ENCODE assay signal across 17 mouse cellular contexts in the genomic region with DNA sequence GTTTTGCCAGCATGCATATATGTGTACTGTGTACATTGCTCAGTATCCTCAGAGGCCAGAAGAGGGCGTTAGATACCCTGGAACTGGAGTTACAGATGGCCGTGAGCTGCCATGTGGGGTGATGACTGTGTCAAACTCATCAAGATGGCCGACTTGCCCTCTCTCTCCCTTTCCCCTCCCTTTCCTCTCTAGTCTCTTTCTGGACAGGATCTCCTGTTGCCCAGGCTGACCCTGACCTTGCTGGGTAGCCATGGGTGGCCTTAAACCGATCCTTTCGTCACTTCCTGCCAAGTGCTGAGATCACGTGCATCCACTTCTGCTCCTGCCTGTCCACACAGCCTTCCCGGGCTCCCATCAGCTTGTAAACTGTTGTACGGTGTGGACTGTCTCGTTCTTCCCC. TPM values are rescaled to one million over a fixed set of nuclear protein-coding genes. Genes with fewer than 3 reads are reported as not detected.
DNase-seq lines count a peak whose midpoint lies in the region; ATAC-seq and TF ChIP-seq lines count a peak whose summit lies in the region.
"Had no signal": no experiment of that assay in that cellular context is flagged by ENCODE, and none has a peak within 500 bp of the region (broad histone marks: within the 10 kb centered on the region; RNA-seq: fewer than 3 reads in every experiment).

No protein-coding gene starts in this region.

- H3K4me1 ChIP-seq in intestine, postnatal 0 days (replicated peaks; ENCODE audit: control insufficient read depth, insufficient read depth, low read length): peaks cover 3% of the 10 kb centered on the region
- peaks cover 48% of the 10 kb centered on the region for H3K4me1 ChIP-seq in intestine, embryonic 15.5 days (replicated peaks)
- peaks cover 0 to 14% of the 10 kb centered on the region in 2 experiments; a peak in 3 of 4 replicates for H3K4me1 ChIP-seq in liver, embryonic 14.5 days (replicated peaks; ENCODE audit: control insufficient read depth in 2 of 2, insufficient read depth in 2 of 2, low read length in 1 of 2)
- H3K4me1 ChIP-seq in liver, embryonic 12.5 days: peaks cover 32% of the 10 kb centered on the region
- H3K4me1 ChIP-seq in thymus, adult 2 months (replicated peaks; ENCODE audit: control insufficient read depth, insufficient read depth, low read length): peaks cover 26% of the 10 kb centered on the region

- peak; percentile 56 for TF ChIP-seq CTCF in intestine, postnatal 0 days (IDR thresholded peaks at IDR 0.05; ENCODE audit: low read depth)
- peak; percentile 29 for TF ChIP-seq CTCF in liver, embryonic 14.5 days (IDR thresholded peaks at IDR 0.05; ENCODE audit: low read depth)
- TF ChIP-seq CTCF in thymus, adult 2 months (IDR thresholded peaks at IDR 0.05; ENCODE audit: borderline replicate concordance, control insufficient read depth, extremely low read depth, insufficient read depth, low read length, poor library complexity): no peak

- H3K36me3 ChIP-seq in intestine, postnatal 0 days (ENCODE audit: control insufficient read depth, insufficient read depth): peaks cover 53% of the 10 kb centered on the region
- H3K36me3 ChIP-seq in intestine, embryonic 15.5 days: peaks cover 23% of the 10 kb centered on the region
- H3K36me3 ChIP-seq in liver, embryonic 14.5 days (replicated peaks; ENCODE audit: control insufficient read depth, insufficient read depth, low read depth): no peaks in the 10 kb centered on the region
- H3K36me3 ChIP-seq in liver, embryonic 12.5 days: peaks cover 50% of the 10 kb centered on the region
- peaks cover 57% of the 10 kb centered on the region for H3K36me3 ChIP-seq in thymus, adult 2 months (ENCODE audit: control insufficient read depth, insufficient read depth, low read length)

- 52% methylated on average over 9 of the region's 9 CpGs for whole genome bisulfite sequencing in intestine, postnatal 0 days
- 54% methylated on average over 9 of the region's 9 CpGs for WGBS in intestine, embryonic 15.5 days
- WGBS in liver, embryonic 14.5 days (ENCODE audit: insufficient replicate concordance): 37% methylated on average over 9 of the region's 9 CpGs
- WGBS in liver, embryonic 12.5 days (ENCODE audit: insufficient replicate concordance): 47% methylated on average over 9 of the region's 9 CpGs
- 87% methylated on average over 9 of the region's 9 CpGs for WGBS in thymus, adult 2 months

- no peak for DNase-seq in liver, embryonic 14.5 days (ENCODE audit: low read depth in 3 of 3, low spot score in 3 of 3)
- DNase-seq in R1 (ENCODE audit: low read depth, low spot score): peak; percentile 66
- no peak for DNase-seq in thymus, adult 2 months
- DNase-seq in thymus, postnatal 0 days (ENCODE audit: low spot score): no peak
- DNase-seq: heart, postnatal 36 days; right cerebral cortex, postnatal 14 days had no signal

- H3K4me3 ChIP-seq in intestine, postnatal 0 days (ENCODE audit: low read depth, low read length): no peak overlapping the region
- no peak overlapping the region for H3K4me3 ChIP-seq in intestine, embryonic 15.5 days (replicated peaks)
- no peak overlapping the region for H3K4me3 ChIP-seq in liver, embryonic 14.5 days (ENCODE audit: insufficient read depth in 1 of 2, low read depth in 2 of 2, low read length in 2 of 2)
- H3K4me3 ChIP-seq in liver, embryonic 12.5 days: no peak overlapping the region
- H3K4me3 ChIP-seq in thymus, adult 2 months (ENCODE audit: control insufficient read depth, insufficient read depth, low read length): no peak overlapping the region
- H3K4me3 ChIP-seq: embryonic facial prominence, embryonic 15.5 days; forebrain, embryonic 12.5 days; gastrocnemius, adult 2 months; heart, embryonic 10.5 days; liver, embryonic 15.5 days; megakaryocyte, embryonic 14.5 days; myocyte had no signal

- H3K9ac ChIP-seq in intestine, postnatal 0 days (ENCODE audit: low read depth, low read length): no peak overlapping the region
- no peak overlapping the region for H3K9ac ChIP-seq in intestine, embryonic 15.5 days
- H3K9ac ChIP-seq in liver, embryonic 14.5 days (replicated peaks): no peak overlapping the region
- H3K9ac ChIP-seq in liver, embryonic 12.5 days: no peak overlapping the region
- H3K9ac ChIP-seq: embryonic facial prominence, embryonic 15.5 days; forebrain, embryonic 12.5 days; liver, embryonic 15.5 days had no signal

- H3K9me3 ChIP-seq in intestine, postnatal 0 days (ENCODE audit: control insufficient read depth): no peaks in the 10 kb centered on the region
- H3K9me3 ChIP-seq in intestine, embryonic 15.5 days: no peaks in the 10 kb centered on the region
- H3K9me3 ChIP-seq in liver, embryonic 14.5 days (ENCODE audit: control insufficient read depth, low read length): no peaks in the 10 kb centered on the region
- H3K9me3 ChIP-seq in liver, embryonic 12.5 days (replicated peaks): no peaks in the 10 kb centered on the region
- H3K9me3 ChIP-seq: embryonic facial prominence, embryonic 15.5 days; forebrain, embryonic 12.5 days; heart, embryonic 10.5 days; liver, embryonic 15.5 days; megakaryocyte, embryonic 14.5 days had no signal

- H3K27ac ChIP-seq in intestine, postnatal 0 days (ENCODE audit: low read depth, low read length): no peak overlapping the region
- no peak overlapping the region for H3K27ac ChIP-seq in intestine, embryonic 15.5 days
- no peak overlapping the region for H3K27ac ChIP-seq in liver, embryonic 14.5 days
- no peak overlapping the region for H3K27ac ChIP-seq in liver, embryonic 12.5 days
- no peak overlapping the region for H3K27ac ChIP-seq in thymus, adult 2 months (ENCODE audit: control insufficient read depth, insufficient read depth, low read length)
- H3K27ac ChIP-seq: embryonic facial prominence, embryonic 15.5 days; forebrain, embryonic 12.5 days; gastrocnemius, adult 2 months; heart, embryonic 10.5 days; liver, embryonic 15.5 days had no signal

- ATAC-seq in intestine, postnatal 0 days: no peak
- no peak for ATAC-seq in intestine, embryonic 15.5 days
- no peak for ATAC-seq in liver, embryonic 14.5 days (ENCODE audit: insufficient read depth)
- ATAC-seq in liver, embryonic 12.5 days: no peak
- ATAC-seq in megakaryocyte progenitor cell, adult 5-6 weeks (replicated peaks; ENCODE audit: poor library complexity): peak; percentile 50

- H3K4me2 ChIP-seq in intestine, postnatal 0 days (replicated peaks; ENCODE audit: low read depth): no peak overlapping the region
- H3K4me2 ChIP-seq in intestine, embryonic 15.5 days (replicated peaks): no peak overlapping the region
- no peak overlapping the region for H3K4me2 ChIP-seq in liver, embryonic 14.5 days (ENCODE audit: low read depth)
- no peak overlapping the region for H3K4me2 ChIP-seq in liver, embryonic 12.5 days
- H3K4me2 ChIP-seq: embryonic facial prominence, embryonic 15.5 days; forebrain, embryonic 12.5 days; liver, embryonic 15.5 days had no signal

- TF ChIP-seq POLR2A in thymus, adult 2 months (IDR thresholded peaks at IDR 0.05; ENCODE audit: control insufficient read depth, extremely low read depth, insufficient read depth, low read length, poor library complexity): no peak

- H3K27me3 ChIP-seq in intestine, postnatal 0 days (replicated peaks; ENCODE audit: control insufficient read depth, insufficient read depth, low read length): no peaks in the 10 kb centered on the region
- no peaks in the 10 kb centered on the region for H3K27me3 ChIP-seq in intestine, embryonic 15.5 days (replicated peaks)
- no peaks in the 10 kb centered on the region for H3K27me3 ChIP-seq in liver, embryonic 14.5 days (ENCODE audit: control insufficient read depth, insufficient read depth, low read length)
- H3K27me3 ChIP-seq in liver, embryonic 12.5 days (replicated peaks): peaks cover 13% of the 10 kb centered on the region; the same call in 1 of the 2 replicates
- H3K27me3 ChIP-seq in thymus, adult 2 months (ENCODE audit: control insufficient read depth, insufficient read depth, low read length): no peaks in the 10 kb centered on the region
- H3K27me3 ChIP-seq: embryonic facial prominence, embryonic 15.5 days; liver, embryonic 15.5 days had no signal

- no peak for TF ChIP-seq EP300 in liver, embryonic 14.5 days (IDR thresholded peaks at IDR 0.05; ENCODE audit: low read depth)

RNA-seq across cellular contexts. Expression of a gene that starts 10.8 kb away (rescaled TPM):
- 108 and 109 TPM in 2 replicates for polyA plus RNA-seq in intestine, postnatal 0 days (2015; fragmentation: Nextera tagmentation; extraction: Ambion mirVana)
- 69.1 and 71.4 TPM in 2 replicates for polyA plus RNA-seq in intestine, embryonic 15.5 days (2015; fragmentation: Nextera tagmentation; extraction: Ambion mirVana)
- polyA plus RNA-seq in liver, embryonic 14.5 days (2012; rRNA removed): 15.4 and 16.8 TPM in 2 replicates
- 19.8 and 21.1 TPM in 2 replicates for polyA plus RNA-seq in liver, embryonic 14.5 days (2014; fragmentation: Nextera tagmentation; extraction: Ambion mirVana)
- polyA plus RNA-seq in liver, embryonic 12.5 days (2016; fragmentation: Nextera tagmentation; extraction: Ambion mirVana): 23.0 and 23.4 TPM in 2 replicates
- 56.9 and 61.8 TPM in 2 replicates for total RNA-seq in megakaryocyte progenitor cell, adult 5-6 weeks (2015)
- 56.6 and 57.1 TPM in 2 replicates for total RNA-seq in megakaryocyte progenitor cell, adult 5-6 weeks (2017)
- polyA plus RNA-seq in thymus, adult 2 months (2012; rRNA removed): 140 and 149 TPM in 2 replicates
- 67.3 and 67.9 TPM in 2 replicates for polyA plus RNA-seq in thymus, postnatal 0 days (2015; fragmentation: Nextera tagmentation; extraction: Ambion mirVana)

RNA-seq across cellular contexts. Expression of a gene that starts 20.6 kb away (rescaled TPM):
- polyA plus RNA-seq in intestine, postnatal 0 days (2015; fragmentation: Nextera tagmentation; extraction: Ambion mirVana): 31.4 and 37.0 TPM in 2 replicates
- 7.3 and 8.9 TPM in 2 replicates for polyA plus RNA-seq in intestine, embryonic 15.5 days (2015; fragmentation: Nextera tagmentation; extraction: Ambion mirVana)
- 0.39 and 0.48 TPM in 2 replicates for polyA plus RNA-seq in liver, embryonic 14.5 days (2012; rRNA removed)
- polyA plus RNA-seq in liver, embryonic 14.5 days (2014; fragmentation: Nextera tagmentation; extraction: Ambion mirVana): 0.38 and 0.47 TPM in 2 replicates
- polyA plus RNA-seq in liver, embryonic 12.5 days (2016; fragmentation: Nextera tagmentation; extraction: Ambion mirVana): 0.37 and 0.39 TPM in 2 replicates
- not detected in 2 replicates for total RNA-seq in megakaryocyte progenitor cell, adult 5-6 weeks (2015)
- total RNA-seq in megakaryocyte progenitor cell, adult 5-6 weeks (2017): not detected in 2 replicates
- 2.4 and 2.5 TPM in 2 replicates for polyA plus RNA-seq in thymus, adult 2 months (2012; rRNA removed)
- 1.0 and 1.2 TPM in 2 replicates for polyA plus RNA-seq in thymus, postnatal 0 days (2015; fragmentation: Nextera tagmentation; extraction: Ambion mirVana)
- total RNA-seq: gastrocnemius, adult 2 months; heart, postnatal 36 days had no signal

RNA-seq across cellular contexts. Expression of a gene that starts 39.5 kb away (rescaled TPM):
- polyA plus RNA-seq in intestine, postnatal 0 days (2015; fragmentation: Nextera tagmentation; extraction: Ambion mirVana): 16.9 and 19.0 TPM in 2 replicates
- 2.6 and 3.3 TPM in 2 replicates for polyA plus RNA-seq in intestine, embryonic 15.5 days (2015; fragmentation: Nextera tagmentation; extraction: Ambion mirVana)
- 0.34 and 0.40 TPM in 2 replicates for polyA plus RNA-seq in liver, embryonic 14.5 days (2012; rRNA removed)
- polyA plus RNA-seq in liver, embryonic 14.5 days (2014; fragmentation: Nextera tagmentation; extraction: Ambion mirVana): 0.34 and 0.36 TPM in 2 replicates
- polyA plus RNA-seq in liver, embryonic 12.5 days (2016; fragmentation: Nextera tagmentation; extraction: Ambion mirVana): 0.23 and 0.50 TPM in 2 replicates
- 21.8 and 22.9 TPM in 2 replicates for total RNA-seq in megakaryocyte progenitor cell, adult 5-6 weeks (2015)
- 0.75 and 1.7 TPM in 2 replicates for total RNA-seq in megakaryocyte progenitor cell, adult 5-6 weeks (2017)
- polyA plus RNA-seq in thymus, adult 2 months (2012; rRNA removed): 32.8 and 35.8 TPM in 2 replicates
- 9.0 and 9.5 TPM in 2 replicates for polyA plus RNA-seq in thymus, postnatal 0 days (2015; fragmentation: Nextera tagmentation; extraction: Ambion mirVana)

RNA-seq across cellular contexts. Expression of a gene that starts 46.3 kb away (rescaled TPM):
- polyA plus RNA-seq in intestine, postnatal 0 days (2015; fragmentation: Nextera tagmentation; extraction: Ambion mirVana): 104 and 110 TPM in 2 replicates
- polyA plus RNA-seq in intestine, embryonic 15.5 days (2015; fragmentation: Nextera tagmentation; extraction: Ambion mirVana): 78.6 and 83.8 TPM in 2 replicates
- 12.3 and 12.5 TPM in 2 replicates for polyA plus RNA-seq in liver, embryonic 14.5 days (2012; rRNA removed)
- polyA plus RNA-seq in liver, embryonic 14.5 days (2014; fragmentation: Nextera tagmentation; extraction: Ambion mirVana): 15.2 and 15.7 TPM in 2 replicates
- polyA plus RNA-seq in liver, embryonic 12.5 days (2016; fragmentation: Nextera tagmentation; extraction: Ambion mirVana): 19.2 and 22.9 TPM in 2 replicates
- 17.5 and 18.7 TPM in 2 replicates for total RNA-seq in megakaryocyte progenitor cell, adult 5-6 weeks (2015)
- total RNA-seq in megakaryocyte progenitor cell, adult 5-6 weeks (2017): 28.2 and 43.7 TPM in 2 replicates
- 29.3 and 30.6 TPM in 2 replicates for polyA plus RNA-seq in thymus, adult 2 months (2012; rRNA removed)
- polyA plus RNA-seq in thymus, postnatal 0 days (2015; fragmentation: Nextera tagmentation; extraction: Ambion mirVana): 29.6 and 30.9 TPM in 2 replicates
